Mouse (Mus musculus): Measurements from ENCODE around the gene Arglu1. TPM values are rescaled to one million over a fixed set of nuclear protein-coding genes. Genes with fewer than 3 reads are reported as not detected.
A peak's percentile ranks its signal among the peaks of the same experiment; 100 is the strongest.

Arglu1 gene
- total RNA-seq (2021): 100 to 1,000 TPM; 102 to 109 TPM
- long read RNA-seq, experiment 1, transcript Arglu1-204 (3 exons, 3,559 nt): minor isoform, 22 of 116 reads
- long read RNA-seq, experiment 1, transcript Arglu1-201 (4 exons, 3,197 nt): major isoform, 69 of 116 reads
- long read RNA-seq, experiment 1, partial matches to known transcripts: 10 of 116 reads
- long read RNA-seq, experiment 1, other reads (novel, unspliced or antisense): 15 of 116 reads
- long read RNA-seq, experiment 2, transcript Arglu1-204 (3 exons, 3,559 nt): minor isoform, 19 of 90 reads
- long read RNA-seq, experiment 2, transcript Arglu1-201 (4 exons, 3,197 nt): major isoform, 58 of 90 reads
- long read RNA-seq, experiment 2, partial matches to known transcripts: 6 of 90 reads
- long read RNA-seq, experiment 2, other reads (novel, unspliced or antisense): 7 of 90 reads

- intact Hi-C loops (cut with DNase I): no loop called here
- Histone ChIP-seq H3K4me3 (peak within 1 kb of the TSS; percentile 65), H3K27ac (peak within 1 kb of the TSS; percentile 87)
- peak; percentile 98 to 99 for DNase-seq (ENCODE audit: extremely low spot score in 1 of 2, low spot score in 2 of 2)
- TF ChIP-seq CTCF (IDR thresholded peaks at IDR 0.05): no peak
These were observed at the start of gene Arglu1 for GRCm38 (mm10) chr8:8690146-8691092. Gene Arglu1 (minus strand): TSS chr8:8690521.

- no peak overlapping the region for H3K27ac ChIP-seq
- no peak for DNase-seq (ENCODE audit: extremely low spot score in 1 of 2, low spot score in 2 of 2)
- TF ChIP-seq CTCF (IDR thresholded peaks at IDR 0.05): no peak
- intact Hi-C loops (cut with DNase I): no loop called here
- no peak overlapping the region for H3K4me3 ChIP-seq
These were observed 47.0 kb upstream of the Arglu1 start for GRCm38 (mm10) chr8:8737271-8737670.

GRCm38 (mm10) chr8:8736826-8737225, 46.5 kb upstream of the Arglu1 start:
- Histone ChIP-seq H3K4me3 (no peak overlapping the region), H3K27ac (no peak overlapping the region)
- DNase-seq (ENCODE audit: extremely low spot score in 1 of 2, low spot score in 2 of 2): no peak
- intact Hi-C loops (cut with DNase I): no loop called here
- TF ChIP-seq CTCF (IDR thresholded peaks at IDR 0.05): no peak

GRCm38 (mm10) chr8:8733804-8734203, 43.5 kb upstream of the Arglu1 start:
- peak; percentile 75 for TF ChIP-seq CTCF (IDR thresholded peaks at IDR 0.05)
- intact Hi-C loops (cut with DNase I): no loop called here
- DNase-seq (ENCODE audit: extremely low spot score in 1 of 2, low spot score in 2 of 2): no peak

GRCm38 (mm10) chr8:8728643-8729042, 38.3 kb upstream of the Arglu1 start:
- H3K4me3 ChIP-seq: no peak overlapping the region
- TF ChIP-seq CTCF (IDR thresholded peaks at IDR 0.05): no peak
- intact Hi-C loops (cut with DNase I): no loop called here
- no peak overlapping the region for H3K27ac ChIP-seq
- DNase-seq (ENCODE audit: extremely low spot score in 1 of 2, low spot score in 2 of 2): no peak

More at GRCm38 (mm10) chr8:8733804-8734203, 43.5 kb upstream of the Arglu1 start:
- Histone ChIP-seq H3K27ac (no peak overlapping the region), H3K4me3 (no peak overlapping the region)

- no peak for TF ChIP-seq CTCF (IDR thresholded peaks at IDR 0.05)
- Histone ChIP-seq H3K27ac (no peak overlapping the region), H3K4me3 (no peak overlapping the region)
- intact Hi-C loops (cut with DNase I): no loop called here
- no peak for DNase-seq (ENCODE audit: extremely low spot score in 1 of 2, low spot score in 2 of 2)
These were observed 36.2 kb upstream of the Arglu1 start for GRCm38 (mm10) chr8:8726547-8726946.

GRCm38 (mm10) chr8:8704813-8705212, 14.5 kb upstream of the Arglu1 start:
- intact Hi-C loops (cut with DNase I): no loop called here
- no peak overlapping the region for H3K27ac ChIP-seq
- TF ChIP-seq CTCF (IDR thresholded peaks at IDR 0.05): no peak
- no peak for DNase-seq (ENCODE audit: extremely low spot score in 1 of 2, low spot score in 2 of 2)
- H3K4me3 ChIP-seq: no peak overlapping the region

GRCm38 (mm10) chr8:8703668-8704067, 13.3 kb upstream of the Arglu1 start:
- H3K27ac ChIP-seq: no peak overlapping the region

GRCm38 (mm10) chr8:8700821-8701220, 10.5 kb upstream of the Arglu1 start:
- H3K27ac ChIP-seq: no peak overlapping the region
- H3K4me3 ChIP-seq: no peak overlapping the region
- no peak for TF ChIP-seq CTCF (IDR thresholded peaks at IDR 0.05)
- intact Hi-C loops (cut with DNase I): no loop called here
- no peak for DNase-seq (ENCODE audit: extremely low spot score in 1 of 2, low spot score in 2 of 2)

More at GRCm38 (mm10) chr8:8703668-8704067, 13.3 kb upstream of the Arglu1 start:
- H3K4me3 ChIP-seq: no peak overlapping the region
- intact Hi-C loops (cut with DNase I): no loop called here
- no peak for DNase-seq (ENCODE audit: extremely low spot score in 1 of 2, low spot score in 2 of 2)
- no peak for TF ChIP-seq CTCF (IDR thresholded peaks at IDR 0.05)

GRCm38 (mm10) chr8:8700229-8700628, 9.9 kb upstream of the Arglu1 start:
- DNase-seq (ENCODE audit: extremely low spot score in 1 of 2, low spot score in 2 of 2): no peak
- H3K27ac ChIP-seq: no peak overlapping the region
- no peak for TF ChIP-seq CTCF (IDR thresholded peaks at IDR 0.05)
- H3K4me3 ChIP-seq: no peak overlapping the region
- intact Hi-C loops (cut with DNase I): no loop called here

- peak; percentile 72 to 79 for DNase-seq (ENCODE audit: extremely low spot score in 1 of 2, low spot score in 2 of 2)
- Histone ChIP-seq H3K4me3 (peak overlapping the region; percentile 65), H3K27ac (peak overlapping the region; percentile 87)
- intact Hi-C loops (cut with DNase I): loop anchor here (5.0 kb wide), 2 partner anchors 303 to 488 kb away; no protein-coding TSS in a partner anchor
- no peak for TF ChIP-seq CTCF (IDR thresholded peaks at IDR 0.05)
These were observed 721 bp downstream of the Arglu1 start for GRCm38 (mm10) chr8:8689454-8690145.
